ENCODE assay signal across 8 mouse cellular contexts in genomic region chr10:62792177-62793090, GRCm38 (mm10). TPM values are rescaled to one million over a fixed set of nuclear protein-coding genes. Genes with fewer than 3 reads are reported as not detected.
DNase-seq lines count a peak whose midpoint lies in the region; ATAC-seq and TF ChIP-seq lines count a peak whose summit lies in the region.

TSS of gene Ccar1 (minus strand) at chr10:62792286.

- peak within 1 kb of the TSS; percentile 82 to 95 (median 93) for H3K4me3 ChIP-seq in CH12.LX (replicated peaks in 1 of 3; ENCODE audit: low read depth in 2 of 3, low read length in 2 of 3, poor library complexity in 1 of 3)
- H3K4me3 ChIP-seq in forebrain, embryonic 11.5 days (ENCODE audit: low read depth, low read length) = peak within 1 kb of the TSS; percentile 100
- H3K4me3 ChIP-seq in heart, embryonic 16.5 days (ENCODE audit: low read length) = peak within 1 kb of the TSS; percentile 84
- peak within 1 kb of the TSS; percentile 99 for H3K4me3 ChIP-seq in liver, embryonic 15.5 days (replicated peaks)
- H3K4me3 ChIP-seq in neural tube, embryonic 12.5 days = peak within 1 kb of the TSS; percentile 99

- peak within 1 kb of the TSS; percentile 73 for H3K4me2 ChIP-seq in CH12.LX (ENCODE audit: insufficient read depth, low read depth, poor library complexity, severe bottlenecking)
- peak within 1 kb of the TSS; percentile 74 for H3K4me2 ChIP-seq in forebrain, embryonic 11.5 days (ENCODE audit: low read depth, low read length, severe bottlenecking)
- H3K4me2 ChIP-seq in heart, embryonic 16.5 days (ENCODE audit: low read depth, low read length) = peak within 1 kb of the TSS; percentile 73
- peak within 1 kb of the TSS; percentile 76 for H3K4me2 ChIP-seq in liver, embryonic 15.5 days
- H3K4me2 ChIP-seq in neural tube, embryonic 12.5 days (replicated peaks) = peak within 1 kb of the TSS; percentile 69

- no peak for TF ChIP-seq EP300 in CH12.LX (IDR thresholded peaks at IDR 0.05; ENCODE audit: low read length)

- WGBS in forebrain, embryonic 11.5 days = 5% methylated on average over 55 of the region's 55 CpGs
- WGBS in heart, embryonic 16.5 days = 2% methylated on average over 55 of the region's 55 CpGs
- WGBS in liver, embryonic 15.5 days (ENCODE audit: insufficient replicate concordance) = 2% methylated on average over 55 of the region's 55 CpGs
- 4% methylated on average over 55 of the region's 55 CpGs for WGBS in neural tube, embryonic 12.5 days

- H3K9me3 ChIP-seq in CH12.LX (replicated peaks; ENCODE audit: low read length) = no peaks in the 10 kb centered on the region
- no peaks in the 10 kb centered on the region for H3K9me3 ChIP-seq in forebrain, embryonic 11.5 days (ENCODE audit: control insufficient read depth, low read length)
- H3K9me3 ChIP-seq in heart, embryonic 16.5 days (replicated peaks; ENCODE audit: control insufficient read depth, low read length) = no peaks in the 10 kb centered on the region
- no peaks in the 10 kb centered on the region for H3K9me3 ChIP-seq in liver, embryonic 15.5 days (replicated peaks)
- H3K9me3 ChIP-seq in neural tube, embryonic 12.5 days = no peaks in the 10 kb centered on the region

- DNase-seq in CH12.LX (ENCODE audit: extremely low read depth) = peak; percentile 97
- DNase-seq in c-Kit-positive CD71-positive TER-119-negative erythroid progenitor cells, embryonic 14.5 days (ENCODE audit: low read depth) = peak; percentile 98
- peak; percentile 100 for DNase-seq in forebrain, embryonic 11.5 days (ENCODE audit: low spot score)
- peak; percentile 99 for DNase-seq in kidney, postnatal 36 days
- DNase-seq in telencephalon, adult 2 months (ENCODE audit: low read depth, low spot score) = peak; percentile 98

- no peaks in the 10 kb centered on the region for H3K27me3 ChIP-seq in CH12.LX (replicated peaks)
- H3K27me3 ChIP-seq in forebrain, embryonic 11.5 days (ENCODE audit: control insufficient read depth, insufficient read depth, low read length) = no peaks in the 10 kb centered on the region
- no peaks in the 10 kb centered on the region for H3K27me3 ChIP-seq in heart, embryonic 16.5 days (ENCODE audit: control insufficient read depth, insufficient read depth, low read length)
- no peaks in the 10 kb centered on the region for H3K27me3 ChIP-seq in liver, embryonic 15.5 days
- no peaks in the 10 kb centered on the region for H3K27me3 ChIP-seq in neural tube, embryonic 12.5 days (replicated peaks)

- ATAC-seq in forebrain, embryonic 11.5 days (replicated peaks; ENCODE audit: low FRiP score) = peak; percentile 98
- ATAC-seq in heart, embryonic 16.5 days (replicated peaks; ENCODE audit: extremely low read depth, insufficient read depth, low FRiP score) = peak; percentile 96
- ATAC-seq in liver, embryonic 15.5 days (ENCODE audit: insufficient read depth) = peak; percentile 97
- ATAC-seq in neural tube, embryonic 12.5 days (ENCODE audit: low FRiP score, low read depth) = peak; percentile 98

- H3K9ac ChIP-seq in CH12.LX (ENCODE audit: insufficient read depth, low read depth) = peak within 1 kb of the TSS; percentile 83
- H3K9ac ChIP-seq in forebrain, embryonic 11.5 days (ENCODE audit: low read length) = peak within 1 kb of the TSS; percentile 98
- peak within 1 kb of the TSS; percentile 95 for H3K9ac ChIP-seq in heart, embryonic 16.5 days (ENCODE audit: low read length)
- H3K9ac ChIP-seq in liver, embryonic 15.5 days = peak within 1 kb of the TSS; percentile 98
- H3K9ac ChIP-seq in neural tube, embryonic 12.5 days = peak within 1 kb of the TSS; percentile 100

- no peak for TF ChIP-seq RAD21 in CH12.LX (IDR thresholded peaks at IDR 0.05; ENCODE audit: low read depth, low read length)

- H3K36me3 ChIP-seq in CH12.LX (replicated peaks in 1 of 2; ENCODE audit: control insufficient read depth in 1 of 2, insufficient read depth in 1 of 2, low read length in 1 of 2) = peaks cover 17 to 30% of the 10 kb centered on the region in 2 experiments
- H3K36me3 ChIP-seq in forebrain, embryonic 11.5 days (ENCODE audit: control insufficient read depth, insufficient read depth, low read length) = peaks cover 4% of the 10 kb centered on the region; the same call in 1 of the 2 replicates
- peaks cover 25% of the 10 kb centered on the region for H3K36me3 ChIP-seq in heart, embryonic 16.5 days (ENCODE audit: control insufficient read depth, insufficient read depth)
- peaks cover 28% of the 10 kb centered on the region for H3K36me3 ChIP-seq in liver, embryonic 15.5 days (replicated peaks)
- H3K36me3 ChIP-seq in neural tube, embryonic 12.5 days = peaks cover 27% of the 10 kb centered on the region

- peaks cover 35% of the 10 kb centered on the region for H3K79me2 ChIP-seq in CH12.LX (replicated peaks; ENCODE audit: control insufficient read depth, extremely low read depth, insufficient read depth, poor library complexity, severe bottlenecking)

- peak; percentile 85 for TF ChIP-seq POLR2A in CH12.LX (IDR thresholded peaks at IDR 0.05; ENCODE audit: low read depth, low read length)

- in situ Hi-C loops in CH12.LX (cut with MboI; ENCODE audit: low pct_ligation_motif_present, low pct_unique_long_range_greater_than_20kb, low sequenced_read_pairs) = no loop called here

- peaks cover 0 to 29% of the 10 kb centered on the region in 2 experiments; a peak in 2 of 4 replicates for H3K4me1 ChIP-seq in CH12.LX (ENCODE audit: control insufficient read depth in 1 of 2, insufficient read depth in 2 of 2)
- H3K4me1 ChIP-seq in forebrain, embryonic 11.5 days (replicated peaks; ENCODE audit: control insufficient read depth, insufficient read depth, low read length) = no peaks in the 10 kb centered on the region; the same call in 1 of the 2 replicates
- H3K4me1 ChIP-seq in heart, embryonic 16.5 days (ENCODE audit: control insufficient read depth, insufficient read depth, low read length) = peaks cover 19% of the 10 kb centered on the region; the same call in 1 of the 2 replicates
- peaks cover 26% of the 10 kb centered on the region for H3K4me1 ChIP-seq in liver, embryonic 15.5 days (replicated peaks)
- H3K4me1 ChIP-seq in neural tube, embryonic 12.5 days = peaks cover 9% of the 10 kb centered on the region

- TF ChIP-seq CTCF in CH12.LX (conservative IDR thresholded peaks at IDR 0.05 in 1 of 2, IDR thresholded peaks at IDR 0.05 in 1 of 2; ENCODE audit: low read depth in 2 of 2, low read length in 2 of 2) = no peak; a peak in 1 of 4 replicates

- H3K27ac ChIP-seq in CH12.LX (ENCODE audit: insufficient read depth, low read depth) = peak within 1 kb of the TSS; percentile 77
- H3K27ac ChIP-seq in forebrain, embryonic 11.5 days (ENCODE audit: low read depth, low read length) = peak within 1 kb of the TSS; percentile 95
- H3K27ac ChIP-seq in heart, embryonic 16.5 days (ENCODE audit: low read length) = peak within 1 kb of the TSS; percentile 98
- H3K27ac ChIP-seq in liver, embryonic 15.5 days (replicated peaks) = peak within 1 kb of the TSS; percentile 98
- H3K27ac ChIP-seq in neural tube, embryonic 12.5 days = peak within 1 kb of the TSS; percentile 89

- dilution Hi-C loops in CH12.LX (cut with MboI; ENCODE audit: extremely low pct_ligation_motif_present, extremely low pct_unique_long_range_greater_than_20kb, low sequenced_read_pairs) = no loop called here

TF ChIP-seq in CH12.LX, 34 proteins besides CTCF, POLR2A, EP300 and RAD21 (continues in another document):
- peak; percentile 78 for TF ChIP-seq CHD1 (IDR thresholded peaks at IDR 0.05; ENCODE audit: low read depth, low read length)
- peak; percentile 84; the same call in 1 of the 2 replicates for TF ChIP-seq ELF1 (IDR thresholded peaks at IDR 0.05; ENCODE audit: low read depth, low read length)
- TF ChIP-seq TBP (conservative IDR thresholded peaks at IDR 0.05; ENCODE audit: low read depth, low read length) = peak; percentile 97
- TF ChIP-seq BHLHE40 (IDR thresholded peaks at IDR 0.05; ENCODE audit: low read depth, low read length) = peak; percentile 59
- peak; percentile 81 for TF ChIP-seq MYC (IDR thresholded peaks at IDR 0.05; ENCODE audit: low read depth, low read length)
- TF ChIP-seq ZNF384 (IDR thresholded peaks at IDR 0.05; ENCODE audit: low read depth, low read length) = peak; percentile 42
- peak; percentile 99 for TF ChIP-seq MAX (IDR thresholded peaks at IDR 0.05; ENCODE audit: low read length)
- TF ChIP-seq MXI1 (IDR thresholded peaks at IDR 0.05; ENCODE audit: low read depth, low read length) = no peak
- no peak for TF ChIP-seq CHD2 (IDR thresholded peaks at IDR 0.05; ENCODE audit: low read length)
- no peak for TF ChIP-seq PAX5 (IDR thresholded peaks at IDR 0.05; ENCODE audit: low read length)
- TF ChIP-seq UBTF (IDR thresholded peaks at IDR 0.05; ENCODE audit: low read depth, low read length) = no peak
- TF ChIP-seq POLR2AphosphoS2 (IDR thresholded peaks at IDR 0.05; ENCODE audit: low read depth, low read length) = no peak
- TF ChIP-seq USF1 (IDR thresholded peaks at IDR 0.05; ENCODE audit: low read depth, low read length) = peak; percentile 93
- TF ChIP-seq JUND (conservative IDR thresholded peaks at IDR 0.05; ENCODE audit: low read depth, low read length) = no peak
- no peak for TF ChIP-seq MAZ (IDR thresholded peaks at IDR 0.05; ENCODE audit: low read depth, low read length)
- TF ChIP-seq IRF4 (IDR thresholded peaks at IDR 0.05; ENCODE audit: low read depth, low read length) = peak; percentile 79; the same call in 1 of the 2 replicates
- no peak for TF ChIP-seq KAT2A (IDR thresholded peaks at IDR 0.05; ENCODE audit: insufficient replicate concordance, low read length)
- no peak for TF ChIP-seq E2F4 (IDR thresholded peaks at IDR 0.05; ENCODE audit: insufficient replicate concordance, low read depth, low read length)
- TF ChIP-seq SMC3 (IDR thresholded peaks at IDR 0.05; ENCODE audit: low read depth, low read length) = no peak
- TF ChIP-seq MEF2A (IDR thresholded peaks at IDR 0.05; ENCODE audit: borderline replicate concordance, low read depth, low read length) = no peak
- peak; percentile 98 for TF ChIP-seq NRF1 (IDR thresholded peaks at IDR 0.05; ENCODE audit: low read depth, low read length)
- TF ChIP-seq TCF12 (IDR thresholded peaks at IDR 0.05; ENCODE audit: low read depth, low read length) = peak; percentile 56
- TF ChIP-seq MAFK (IDR thresholded peaks at IDR 0.05; ENCODE audit: insufficient replicate concordance, low read length) = peak; percentile 59; the same call in 1 of the 2 replicates
- peak; percentile 92 for TF ChIP-seq USF2 (conservative IDR thresholded peaks at IDR 0.05; ENCODE audit: low read depth, low read length)

RNA-seq across cellular contexts. Expression of gene Ccar1, which starts in this region (rescaled TPM):
- 41.5 and 57.0 TPM in 2 replicates for total RNA-seq in CH12.LX (2012; rRNA removed)
- total RNA-seq in CH12.LX (2014; rRNA removed) = 43.1 and 48.4 TPM in 2 replicates
- 125 and 134 TPM in 2 replicates for polyA plus RNA-seq in CH12.LX (2012; ENCODE audit: insufficient read length, low read depth)
- 179 and 186 TPM in 2 replicates for polyA plus RNA-seq in forebrain, embryonic 11.5 days (2014; fragmentation: Nextera tagmentation; extraction: Ambion mirVana)
- 83.2 and 90.9 TPM in 2 replicates for polyA plus RNA-seq in heart, embryonic 16.5 days (2015; fragmentation: Nextera tagmentation; extraction: Ambion mirVana)
- 46.4 and 50.6 TPM in 2 replicates for polyA plus RNA-seq in liver, embryonic 15.5 days (2015; fragmentation: Nextera tagmentation; extraction: Ambion mirVana)
- 129 and 147 TPM in 2 replicates for polyA plus RNA-seq in neural tube, embryonic 12.5 days (2016; fragmentation: Nextera tagmentation; extraction: Ambion mirVana)

Comparison
In these comparisons a context has a peak if more than half of its experiments do, and no peak if none do; other contexts are left out.
1. Peak in every context shown above with its lines: DNase-seq, ATAC-seq, H3K4me3 ChIP-seq and H3K27ac ChIP-seq.